Mouse (Mus musculus): ENCODE measurements around the gene Plekho2. TPM values are rescaled to one million over a fixed set of nuclear protein-coding genes. Genes with fewer than 3 reads are reported as not detected.

Gene Plekho2
- polyA plus RNA-seq, 1 experiment: 58.1 TPM

DNA sequence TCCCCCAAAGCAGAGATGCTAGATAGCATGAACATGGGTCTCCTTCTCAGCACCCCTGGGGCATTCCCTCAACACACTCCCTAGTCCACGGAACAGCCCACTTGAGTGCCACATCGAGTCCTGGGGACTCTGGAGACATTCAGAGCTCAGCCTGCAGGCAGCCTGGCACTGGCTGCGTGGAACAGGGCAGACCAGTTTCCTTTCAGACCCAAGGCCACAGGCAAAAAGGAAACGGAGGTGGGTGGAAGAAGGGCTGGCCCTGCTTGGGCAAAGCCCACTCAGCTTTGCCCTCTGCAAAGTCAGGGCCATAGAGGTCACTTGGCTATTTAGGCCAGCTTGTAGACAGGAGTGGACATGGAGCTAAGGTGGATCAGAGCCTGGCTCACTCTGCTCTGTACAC lies 32.0 kb downstream of the Plekho2 start:
- Histone ChIP-seq H3K4me1 (ENCODE audit: control insufficient read depth, insufficient read depth, low read length) (peaks cover 27% of the 10 kb centered on the region), H3K27ac (ENCODE audit: insufficient read depth, low read length) (peak overlapping the region; percentile 74), H3K4me3 (ENCODE audit: insufficient read depth, low read length) (no peak overlapping the region)
- TF ChIP-seq CTCF (IDR thresholded peaks at IDR 0.05; ENCODE audit: borderline replicate concordance, insufficient read depth, low read length) (no peak), POLR2A (IDR thresholded peaks at IDR 0.05; ENCODE audit: low read depth, low read length) (no peak)

DNA sequence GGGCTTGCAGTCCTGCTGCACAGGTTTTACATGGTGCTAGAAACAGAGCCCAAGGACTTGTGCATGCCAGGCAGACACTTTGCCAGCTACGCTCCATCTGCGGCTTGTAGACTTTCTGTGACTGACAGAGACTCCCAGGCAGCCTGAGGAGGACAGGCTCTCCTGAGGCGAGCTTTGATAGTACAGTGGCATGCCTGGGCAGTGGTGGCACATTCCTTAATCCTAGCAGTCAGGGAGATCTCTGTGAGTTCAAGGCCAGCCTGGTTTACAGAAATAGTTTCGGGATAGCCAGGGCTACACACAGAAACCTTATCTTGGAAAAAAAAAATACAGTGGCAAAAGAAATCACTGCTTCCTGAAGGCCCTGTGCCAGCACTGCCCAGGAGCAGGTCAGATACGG lies 32.7 kb downstream of the Plekho2 start:
- no peak for TF ChIP-seq CTCF (IDR thresholded peaks at IDR 0.05; ENCODE audit: borderline replicate concordance, insufficient read depth, low read length)
- no peak for TF ChIP-seq POLR2A (IDR thresholded peaks at IDR 0.05; ENCODE audit: low read depth, low read length)
- peaks cover 31% of the 10 kb centered on the region for H3K4me1 ChIP-seq (ENCODE audit: control insufficient read depth, insufficient read depth, low read length)
- H3K27ac ChIP-seq (ENCODE audit: insufficient read depth, low read length): peak overlapping the region; percentile 74
- no peak overlapping the region for H3K4me3 ChIP-seq (ENCODE audit: insufficient read depth, low read length)

DNA sequence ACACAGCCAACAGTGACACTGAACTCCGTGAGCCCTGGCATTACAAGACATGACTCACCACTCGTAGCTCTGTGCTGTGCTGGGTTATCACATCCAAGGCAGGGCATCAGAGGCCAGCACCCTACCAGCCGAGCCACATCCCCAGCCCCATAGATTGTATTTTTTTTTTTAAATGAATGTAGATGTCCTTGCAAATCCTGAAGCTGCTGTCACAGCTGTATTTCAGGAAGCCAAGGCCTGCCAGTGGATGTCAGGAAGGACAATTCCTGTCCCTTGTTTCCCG lies 33.5 kb downstream of the Plekho2 start:
- Histone ChIP-seq H3K27ac (ENCODE audit: insufficient read depth, low read length) (peak overlapping the region; percentile 74), H3K4me3 (ENCODE audit: insufficient read depth, low read length) (no peak overlapping the region), H3K4me1 (ENCODE audit: control insufficient read depth, insufficient read depth, low read length) (peaks cover 33% of the 10 kb centered on the region)
- TF ChIP-seq POLR2A (IDR thresholded peaks at IDR 0.05; ENCODE audit: low read depth, low read length) (no peak), CTCF (IDR thresholded peaks at IDR 0.05; ENCODE audit: borderline replicate concordance, insufficient read depth, low read length) (no peak)

DNA sequence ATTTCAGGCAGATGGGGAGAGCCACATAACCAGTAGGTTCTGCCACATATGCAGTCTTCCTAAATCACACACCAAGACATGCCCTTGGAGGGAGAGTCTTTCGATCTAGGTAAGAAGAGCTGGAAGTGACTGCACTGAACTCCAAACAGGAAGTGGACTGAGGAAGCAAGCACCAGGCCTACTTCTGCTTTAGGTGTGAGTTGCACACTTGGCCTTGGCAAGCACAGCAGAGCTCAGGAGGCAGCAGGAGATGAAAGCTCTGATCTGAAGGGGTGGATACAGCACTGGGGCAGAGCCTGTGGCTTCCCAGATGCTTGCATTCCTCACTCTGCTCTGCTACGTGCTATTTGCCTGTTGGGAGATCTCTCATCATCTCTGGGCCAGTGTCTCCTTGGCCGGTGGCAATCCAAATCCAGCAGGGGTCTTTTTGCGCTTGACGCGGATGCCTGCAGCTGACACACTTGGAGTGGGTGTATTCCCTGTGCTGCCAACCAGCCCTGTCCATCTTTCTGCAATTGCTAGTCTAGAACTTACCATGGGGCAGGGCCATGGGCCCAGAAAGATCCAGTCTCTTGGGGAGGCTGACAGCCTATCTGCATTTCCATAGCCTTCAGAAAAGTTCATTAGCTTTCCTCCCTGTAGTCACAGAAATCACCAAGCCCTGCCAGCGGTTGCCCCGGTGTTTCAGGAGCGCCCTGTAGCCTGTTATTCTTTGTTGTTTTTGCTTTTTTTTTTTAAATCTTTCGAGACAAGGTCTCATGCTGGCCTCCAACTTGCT lies 34.0 kb downstream of the Plekho2 start:
- TF ChIP-seq POLR2A (IDR thresholded peaks at IDR 0.05; ENCODE audit: low read depth, low read length): no peak; the same call in 1 of the 2 replicates
- no peak for TF ChIP-seq CTCF (IDR thresholded peaks at IDR 0.05; ENCODE audit: borderline replicate concordance, insufficient read depth, low read length)
- H3K27ac ChIP-seq (ENCODE audit: insufficient read depth, low read length): peak overlapping the region; percentile 74
- H3K4me1 ChIP-seq (ENCODE audit: control insufficient read depth, insufficient read depth, low read length): peaks cover 33% of the 10 kb centered on the region
- H3K4me3 ChIP-seq (ENCODE audit: insufficient read depth, low read length): no peak overlapping the region

DNA sequence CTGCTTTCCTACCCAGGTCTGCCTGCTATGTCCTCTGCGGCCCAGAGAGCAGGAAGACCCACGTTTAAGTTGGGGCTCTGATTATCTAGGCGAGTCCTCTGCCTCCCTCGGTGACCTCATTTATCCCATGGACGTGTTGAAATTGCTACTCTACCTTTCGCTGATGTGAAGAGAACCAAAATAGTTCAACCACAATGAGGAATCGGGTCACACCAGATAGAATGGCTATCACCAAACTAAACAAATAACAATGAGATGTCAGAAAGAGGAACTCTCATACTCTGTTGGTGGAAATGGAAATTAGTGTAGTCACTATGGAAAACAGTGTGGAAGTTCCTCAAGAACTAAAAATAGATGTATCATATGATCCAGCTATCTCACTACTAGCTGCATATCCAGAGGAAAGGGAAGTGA lies 37.7 kb downstream of the Plekho2 start:
- H3K4me1 ChIP-seq (ENCODE audit: control insufficient read depth, insufficient read depth, low read length): peaks cover 24% of the 10 kb centered on the region
- H3K27ac ChIP-seq (ENCODE audit: insufficient read depth, low read length): peak overlapping the region; percentile 97
- H3K4me3 ChIP-seq (ENCODE audit: insufficient read depth, low read length): no peak overlapping the region
- TF ChIP-seq CTCF (IDR thresholded peaks at IDR 0.05; ENCODE audit: borderline replicate concordance, insufficient read depth, low read length) (no peak), POLR2A (IDR thresholded peaks at IDR 0.05; ENCODE audit: low read depth, low read length) (no peak)

DNA sequence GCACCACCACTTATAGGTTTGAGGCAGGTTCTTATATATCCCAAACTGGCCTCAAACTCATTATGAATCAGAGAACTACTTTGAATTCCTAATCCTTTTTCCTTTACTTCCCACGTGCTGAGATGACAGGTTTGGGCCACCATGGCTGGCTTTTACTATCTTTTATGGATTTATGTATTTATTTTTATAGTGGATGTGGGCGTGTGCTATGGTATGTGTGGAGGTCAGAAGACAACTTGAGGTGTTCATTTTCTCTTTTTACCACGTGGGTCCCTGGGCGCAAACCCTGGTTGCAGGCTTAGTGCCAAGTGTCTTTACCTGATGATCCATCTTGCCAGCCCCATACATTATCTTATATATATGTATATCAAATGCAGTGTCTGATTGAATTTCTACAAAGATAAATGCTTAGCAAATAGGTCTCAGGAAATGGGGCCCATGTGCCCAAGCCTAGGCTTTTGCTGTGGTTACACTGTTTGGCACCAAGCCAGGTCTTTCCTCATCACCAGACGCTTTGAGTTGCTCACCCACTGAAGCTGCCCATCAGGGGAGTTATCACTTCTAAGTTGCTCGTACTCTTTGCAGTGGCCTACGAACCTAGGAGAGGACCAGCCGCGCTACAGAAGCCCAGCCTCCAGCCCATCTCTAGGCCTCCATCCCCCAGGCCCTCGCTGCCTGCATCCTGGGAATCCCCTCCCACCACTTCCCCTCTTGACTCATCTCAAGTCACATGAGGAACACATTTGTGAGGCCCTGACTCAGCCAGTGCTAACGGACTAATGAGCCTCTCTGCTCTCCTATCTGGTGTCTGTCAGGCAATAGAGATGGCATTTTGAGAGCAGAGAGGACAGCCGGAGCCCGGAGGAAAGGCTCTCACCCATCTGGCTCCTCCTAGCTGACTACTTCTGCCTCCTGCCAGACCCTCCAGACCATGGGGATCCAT lies 38.4 kb downstream of the Plekho2 start:
- Histone ChIP-seq H3K27ac (ENCODE audit: insufficient read depth, low read length) (peak overlapping the region; percentile 97), H3K4me3 (ENCODE audit: insufficient read depth, low read length) (no peak overlapping the region), H3K4me1 (ENCODE audit: control insufficient read depth, insufficient read depth, low read length) (peaks cover 21% of the 10 kb centered on the region)
- TF ChIP-seq POLR2A (IDR thresholded peaks at IDR 0.05; ENCODE audit: low read depth, low read length): peak; percentile 52
- TF ChIP-seq CTCF (IDR thresholded peaks at IDR 0.05; ENCODE audit: borderline replicate concordance, insufficient read depth, low read length): no peak

DNA sequence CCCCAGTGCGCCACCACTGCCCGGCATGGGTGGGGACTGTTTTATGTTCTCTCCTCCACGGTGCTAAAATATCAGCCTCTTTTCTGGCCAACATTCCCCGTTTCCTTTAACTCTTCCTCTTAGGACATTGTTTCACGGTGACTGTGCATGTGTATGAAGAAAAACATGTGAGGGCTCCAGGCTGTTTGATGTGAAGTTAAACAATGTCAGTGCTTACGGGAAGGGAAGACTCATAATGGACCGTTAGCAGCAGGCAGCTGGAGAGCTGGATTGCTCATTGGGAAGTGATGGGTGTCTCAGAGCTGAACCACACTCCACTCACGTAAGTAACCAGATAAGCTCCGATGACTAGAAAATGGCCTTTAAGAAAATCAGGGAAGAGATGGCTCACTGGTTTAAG lies 40.1 kb downstream of the Plekho2 start:
- TF ChIP-seq POLR2A (IDR thresholded peaks at IDR 0.05; ENCODE audit: low read depth, low read length) (no peak), CTCF (IDR thresholded peaks at IDR 0.05; ENCODE audit: borderline replicate concordance, insufficient read depth, low read length) (no peak)

DNA sequence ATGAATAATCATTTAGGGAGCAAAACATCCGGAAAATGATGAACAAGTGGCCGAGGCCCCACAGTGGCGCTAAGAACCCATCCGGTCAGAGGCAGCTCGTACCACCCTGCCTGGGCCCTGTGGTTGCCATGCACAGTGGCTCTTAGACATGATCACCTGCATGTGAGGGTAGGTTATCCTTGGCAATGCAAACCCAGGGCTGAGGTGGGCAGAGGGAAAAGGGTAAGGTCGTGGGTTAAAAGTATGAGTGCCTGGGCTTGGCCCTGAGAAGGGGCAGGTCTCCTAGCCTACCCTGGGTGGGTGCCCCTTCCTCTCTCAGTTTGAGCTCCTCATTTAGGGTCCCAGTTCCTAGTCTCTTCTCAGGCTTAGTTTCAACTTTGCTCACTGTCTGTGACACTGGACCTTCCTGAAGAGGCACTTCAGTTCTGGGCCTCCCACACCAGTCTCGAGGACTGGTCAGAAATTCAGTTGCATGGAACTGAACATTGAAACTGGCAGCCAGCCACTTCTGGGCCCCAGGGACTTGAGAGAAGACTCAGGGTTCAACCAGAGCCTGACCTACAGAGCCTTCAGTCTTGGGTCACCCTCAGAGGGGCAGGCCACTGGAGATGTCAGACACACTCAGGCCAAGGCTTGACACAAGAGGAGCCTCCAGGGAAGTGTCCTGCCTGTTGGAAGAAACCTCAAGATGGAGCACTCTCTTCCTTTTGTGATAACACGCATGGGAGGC lies 41.8 kb downstream of the Plekho2 start:
- no peak for TF ChIP-seq POLR2A (IDR thresholded peaks at IDR 0.05; ENCODE audit: low read depth, low read length)
- TF ChIP-seq CTCF (IDR thresholded peaks at IDR 0.05; ENCODE audit: borderline replicate concordance, insufficient read depth, low read length): no peak
- peaks cover 10% of the 10 kb centered on the region for H3K4me1 ChIP-seq (ENCODE audit: control insufficient read depth, insufficient read depth, low read length)
- H3K27ac ChIP-seq (ENCODE audit: insufficient read depth, low read length): no peak overlapping the region
- H3K4me3 ChIP-seq (ENCODE audit: insufficient read depth, low read length): no peak overlapping the region

More for the DNA sequence above, 40.1 kb downstream of the Plekho2 start:
- Histone ChIP-seq H3K4me3 (ENCODE audit: insufficient read depth, low read length) (no peak overlapping the region), H3K4me1 (ENCODE audit: control insufficient read depth, insufficient read depth, low read length) (peaks cover 10% of the 10 kb centered on the region), H3K27ac (ENCODE audit: insufficient read depth, low read length) (peak overlapping the region; percentile 97)

DNA sequence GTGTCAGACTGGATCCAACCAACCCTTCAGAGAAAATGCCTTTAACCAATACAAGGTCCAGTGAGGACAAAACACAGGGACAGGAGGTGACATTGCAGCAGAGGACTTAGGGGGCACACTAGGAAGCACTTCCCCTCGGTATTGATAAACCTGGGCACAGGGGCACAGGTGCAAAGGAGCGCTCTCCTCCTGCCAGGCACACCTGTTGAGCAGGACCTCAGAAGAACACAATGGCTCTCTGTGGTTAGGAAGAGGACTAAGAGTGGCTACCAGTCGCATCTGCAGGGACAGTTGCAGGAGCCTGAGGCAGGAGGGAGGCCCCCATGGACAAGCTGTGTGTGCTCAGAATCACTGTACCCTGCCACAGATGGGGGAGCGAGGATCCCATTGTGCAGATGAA lies 43.3 kb downstream of the Plekho2 start:
- Histone ChIP-seq H3K4me1 (ENCODE audit: control insufficient read depth, insufficient read depth, low read length) (0 out of 2 replicates have a peak, but pooled peaks cover 2% of the 10 kb centered on the region), H3K27ac (ENCODE audit: insufficient read depth, low read length) (no peak overlapping the region), H3K4me3 (ENCODE audit: insufficient read depth, low read length) (no peak overlapping the region)
- TF ChIP-seq CTCF (IDR thresholded peaks at IDR 0.05; ENCODE audit: borderline replicate concordance, insufficient read depth, low read length): no peak
- no peak for TF ChIP-seq POLR2A (IDR thresholded peaks at IDR 0.05; ENCODE audit: low read depth, low read length)

Measured in embryonic fibroblast, embryonic 13.5 days (primary cell).